Mouse (Mus musculus): Measurements from ENCODE around the gene Flnc.

DNA sequence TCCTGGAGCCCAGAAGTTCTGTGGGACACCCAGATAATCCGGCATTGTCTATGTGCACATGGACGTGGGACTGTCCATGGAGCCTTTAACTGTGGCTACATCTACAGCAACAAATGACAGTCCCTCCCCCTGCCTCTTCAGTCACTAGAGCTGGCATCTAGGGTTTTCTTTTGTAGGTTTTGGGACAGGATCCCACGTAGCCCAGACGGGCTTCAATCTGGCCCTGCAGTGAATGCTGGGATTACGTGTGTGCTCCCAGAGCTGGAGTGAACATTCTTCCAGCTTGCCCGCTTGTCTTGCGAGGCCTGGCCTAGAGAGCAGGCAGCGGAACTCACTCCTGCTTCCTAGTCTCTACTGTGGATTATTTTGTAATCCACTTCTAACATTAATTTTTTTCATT lies 7.9 kb upstream of the Flnc start:
- TF ChIP-seq CTCF (IDR thresholded peaks at IDR 0.05; ENCODE audit: control insufficient read depth, insufficient read depth, insufficient replicate concordance, low read depth, low read length) (no peak), POLR2A (IDR thresholded peaks at IDR 0.05; ENCODE audit: control insufficient read depth, low read depth, low read length) (no peak)
